Mouse (Mus musculus) midbrain, embryonic 14.5 days (tissue): ENCODE data around the gene Ptpdc1. TPM values are rescaled to one million over a fixed set of nuclear protein-coding genes. Genes with fewer than 3 reads are reported as not detected.
A peak's percentile ranks its signal among the peaks of the same experiment; 100 is the strongest.

Source experiments
- ATAC-seq: fragments of 200-750 bp; cut with Nextera tagmentation; 2 replicates; pipeline ENCODE4 v1.8.0; 2017; ENCODE audit warnings: moderate number of reproducible peaks, moderate library complexity; ENCODE audit not compliant: low FRiP score, low TSS enrichment
- DNase-seq: peaks from one replicate; pipeline ENCODE4 v3.0.0-alpha.2; 2015
- H3K27ac ChIP-seq: fragments of 300-500 bp; sonication (generic); replicated peaks from 2 replicates; pipeline ENCODE4 v1.5.1; 2014; ENCODE audit warnings: mild to moderate bottlenecking, low read depth, low read length, moderate library complexity
- H3K27me3 ChIP-seq: fragments of 300-500 bp; sonication (generic); 2 replicates; pipeline ENCODE4 v1.6.1; 2014; ENCODE audit warnings: low read length, control low read depth, mixed read lengths; ENCODE audit not compliant: control insufficient read depth, insufficient read depth
- H3K36me3 ChIP-seq: fragments of 300-500 bp; sonication (generic); 2 replicates; pipeline ENCODE4 v1.6.1; 2014; ENCODE audit warnings: low read length, control low read depth; ENCODE audit not compliant: control insufficient read depth, insufficient read depth
- H3K4me1 ChIP-seq: fragments of 300-500 bp; sonication (generic); 2 replicates; pipeline ENCODE4 v1.6.1; 2014; ENCODE audit warnings: mild to moderate bottlenecking, antibody characterized with exemption, low read length, control low read depth; ENCODE audit not compliant: control insufficient read depth, insufficient read depth
- H3K4me2 ChIP-seq: fragments of 300-500 bp; sonication (generic); 2 replicates; pipeline ENCODE4 v1.6.1; 2014; ENCODE audit warnings: mild to moderate bottlenecking, low read length, moderate library complexity
- H3K4me3 ChIP-seq: fragments of 300-500 bp; sonication (generic); replicated peaks from 2 replicates; pipeline ENCODE4 v1.5.1; 2014; ENCODE audit warnings: low read depth, low read length
- H3K9ac ChIP-seq: fragments of 300-500 bp; sonication (generic); replicated peaks from 2 replicates; pipeline ENCODE4 v1.6.1; 2014; ENCODE audit warnings: mild to moderate bottlenecking, low read length, moderate library complexity
- H3K9me3 ChIP-seq: fragments of 300-500 bp; sonication (generic); 2 replicates; pipeline ENCODE4 v1.6.1; 2016; ENCODE audit warnings: low read length, control low read depth, mixed read lengths; ENCODE audit not compliant: control insufficient read depth
- WGBS: fragments of 180-500 bp; shearing (Covaris S2); extraction: QIAGEN DNeasy Blood & Tissue Kit; methylation state at CpG from one replicate; pipeline ENCODE4 v1.1.7; 2014; 5-methylcytosine and 5-hydroxymethylcytosine counted together
- polyA plus RNA-seq: library from polyadenylated mRNA; unstranded; fragments of >200 nt; fragmentation: Nextera tagmentation; extraction: Ambion mirVana; gene quantifications from 2 replicates; pipeline ENCODE4 v1.2.1, GENCODE M21; 2014

Ptpdc1 gene
- polyA plus RNA-seq, 1 experiment from 2014 or later, result 20.0 TPM

DNA sequence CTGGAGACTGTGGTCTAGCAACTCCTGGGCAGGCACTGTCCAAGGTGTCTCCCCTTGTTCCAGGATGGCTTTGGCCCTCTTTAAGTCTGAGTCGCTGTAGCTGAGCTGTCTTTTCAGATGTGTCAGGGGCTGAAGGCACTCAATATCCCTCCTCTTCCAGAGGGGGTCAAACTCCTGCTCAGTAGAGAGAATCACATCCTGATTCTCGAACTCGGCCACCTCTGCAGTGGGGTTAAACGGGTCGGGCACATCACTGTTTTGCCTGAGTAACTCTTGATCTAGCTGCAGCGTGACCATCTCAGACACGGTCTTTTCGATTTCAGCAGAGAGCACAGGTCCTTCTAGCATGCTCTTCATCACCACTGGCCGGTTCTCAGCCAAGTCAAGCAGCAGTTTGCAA is 39.0 kb downstream of the Ptpdc1 start:
- Histone ChIP-seq H3K9me3 (no peaks in the 10 kb centered on the region), H3K4me3 (no peak overlapping the region), H3K9ac (no peak overlapping the region), H3K36me3 (peaks cover 72% of the 10 kb centered on the region), H3K27me3 (no peaks in the 10 kb centered on the region), H3K4me2 (no peak overlapping the region), H3K4me1 (no peaks in the 10 kb centered on the region), H3K27ac (no peak overlapping the region)
- 86% methylated on average over 9 of the region's 9 CpGs for WGBS
- ATAC-seq (no peak), DNase-seq (no peak)

DNA sequence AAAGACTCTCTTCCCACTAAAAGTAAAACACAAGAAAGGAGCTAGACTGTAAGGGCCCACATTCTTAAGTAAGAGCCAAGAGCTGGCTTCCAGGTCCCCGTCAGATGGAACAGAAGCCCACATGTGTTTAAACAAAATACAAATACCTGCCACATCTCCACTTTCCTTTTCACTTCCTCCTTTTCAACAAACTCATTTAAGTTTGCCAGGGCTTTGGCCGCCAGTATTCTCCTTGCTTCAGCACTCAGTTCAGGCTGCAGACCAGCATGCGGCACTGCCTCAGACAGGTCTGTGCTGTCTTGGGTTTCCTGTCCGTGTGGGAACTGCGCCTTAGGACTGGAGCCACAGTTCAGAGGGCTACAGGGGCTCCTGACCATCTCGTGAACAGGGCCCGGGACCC is 39.7 kb downstream of the Ptpdc1 start:
- no peak overlapping the region for H3K27ac ChIP-seq
- H3K9ac ChIP-seq, result no peak overlapping the region
- WGBS, result 88% methylated on average over 7 of the region's 7 CpGs
- DNase-seq (no peak), ATAC-seq (no peak)
- no peak overlapping the region for H3K4me3 ChIP-seq
- H3K4me2 ChIP-seq, result no peak overlapping the region
- peaks cover 70% of the 10 kb centered on the region for H3K36me3 ChIP-seq
- H3K27me3 ChIP-seq, result no peaks in the 10 kb centered on the region
- H3K9me3 ChIP-seq, result no peaks in the 10 kb centered on the region
- H3K4me1 ChIP-seq, result no peaks in the 10 kb centered on the region

DNA sequence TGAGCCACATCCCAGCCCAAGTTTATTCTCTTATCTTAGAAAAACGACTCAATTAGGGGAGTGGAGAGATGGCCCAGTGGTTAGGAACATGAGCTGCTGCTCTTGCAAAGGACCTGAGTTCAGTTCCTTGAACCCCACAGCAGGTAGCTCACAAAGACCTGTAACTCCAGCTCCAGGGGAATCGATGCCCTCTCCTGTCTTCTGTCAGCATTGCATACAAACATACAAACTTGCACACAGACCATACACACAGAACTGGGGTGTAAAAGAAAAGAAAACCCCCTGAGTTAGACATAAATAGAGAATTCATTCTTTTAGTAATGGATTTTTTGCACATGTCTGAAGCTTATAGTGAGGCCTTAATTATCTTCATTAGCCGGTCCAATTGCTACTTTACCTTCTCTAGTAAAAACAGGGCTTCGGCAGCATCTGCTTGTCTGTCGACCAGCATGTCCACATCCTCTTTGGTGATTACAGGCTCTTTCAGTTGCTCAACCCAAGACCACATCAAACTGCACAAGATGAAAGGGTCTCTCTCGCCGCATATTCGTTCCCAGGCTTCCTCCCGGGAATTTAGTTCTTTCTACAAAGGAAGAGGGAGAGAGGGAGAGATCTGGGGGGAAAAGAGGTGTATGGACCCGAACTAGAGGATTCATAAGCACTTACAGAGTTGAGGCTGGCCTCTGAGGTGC is 42.6 kb downstream of the Ptpdc1 start:
- ATAC-seq (no peak), DNase-seq (no peak)
- no peaks in the 10 kb centered on the region for H3K4me1 ChIP-seq
- WGBS, result 77% methylated on average over 10 of the region's 10 CpGs
- H3K9ac ChIP-seq, result no peak overlapping the region
- H3K27me3 ChIP-seq, result no peaks in the 10 kb centered on the region
- no peak overlapping the region for H3K4me2 ChIP-seq
- no peak overlapping the region for H3K4me3 ChIP-seq
- no peak overlapping the region for H3K27ac ChIP-seq
- peaks cover 54% of the 10 kb centered on the region for H3K36me3 ChIP-seq
- no peaks in the 10 kb centered on the region for H3K9me3 ChIP-seq

DNA sequence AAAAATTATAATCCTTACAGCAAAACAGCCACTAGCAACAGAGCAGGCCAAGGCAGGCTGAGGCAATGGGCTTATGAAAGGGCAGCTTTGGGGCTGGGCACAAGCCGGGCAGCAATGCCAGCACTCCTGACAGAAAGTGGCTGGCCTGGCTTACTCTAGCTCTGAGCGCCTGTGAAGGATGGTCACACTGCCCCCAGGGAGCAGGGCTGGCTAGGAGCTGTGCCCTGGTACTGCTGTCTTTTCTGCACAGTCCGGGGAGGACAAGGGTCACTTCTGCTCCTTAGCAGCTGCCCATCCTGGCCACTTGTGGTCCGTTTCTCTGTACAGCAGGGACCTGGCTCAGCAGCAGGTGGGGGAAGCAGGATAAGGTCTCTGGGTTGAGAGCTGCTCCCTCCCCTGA is 46.8 kb downstream of the Ptpdc1 start:
- 72% methylated on average over 4 of the region's 4 CpGs for WGBS
- H3K9me3 ChIP-seq, result no peaks in the 10 kb centered on the region

DNA sequence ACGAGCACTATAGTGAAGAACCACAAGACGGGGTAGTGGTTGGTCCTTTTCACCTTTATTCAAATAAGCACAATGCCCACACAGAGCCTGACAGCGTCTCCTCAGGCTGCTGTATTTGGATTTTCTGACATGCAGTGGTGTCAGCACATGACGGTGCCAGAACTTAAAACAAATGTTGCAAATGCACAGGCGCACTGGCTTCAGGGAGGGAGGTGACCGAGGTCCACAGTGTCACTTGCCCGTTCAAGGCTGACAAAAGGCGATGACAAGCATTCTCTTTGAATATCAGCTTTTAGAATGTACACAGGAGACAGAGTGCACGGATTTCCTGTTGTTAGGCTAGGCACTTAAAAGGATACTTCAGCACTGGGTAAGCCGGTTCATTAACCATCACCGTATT is 47.6 kb downstream of the Ptpdc1 start:
- Histone ChIP-seq H3K36me3 (peaks cover 19% of the 10 kb centered on the region), H3K4me2 (no peak overlapping the region), H3K27ac (no peak overlapping the region), H3K4me3 (no peak overlapping the region), H3K9me3 (no peaks in the 10 kb centered on the region), H3K9ac (no peak overlapping the region), H3K27me3 (no peaks in the 10 kb centered on the region), H3K4me1 (peaks cover 13% of the 10 kb centered on the region)
- DNase-seq (no peak), ATAC-seq (no peak)
- WGBS, result 70% methylated on average over 11 of the region's 11 CpGs

More for the DNA sequence above, 46.8 kb downstream of the Ptpdc1 start:
- Histone ChIP-seq H3K4me2 (no peak overlapping the region), H3K27ac (no peak overlapping the region), H3K36me3 (peaks cover 25% of the 10 kb centered on the region), H3K27me3 (no peaks in the 10 kb centered on the region), H3K4me1 (peaks cover 13% of the 10 kb centered on the region), H3K9ac (no peak overlapping the region), H3K4me3 (no peak overlapping the region)
- no peak for ATAC-seq
- no peak for DNase-seq

DNA sequence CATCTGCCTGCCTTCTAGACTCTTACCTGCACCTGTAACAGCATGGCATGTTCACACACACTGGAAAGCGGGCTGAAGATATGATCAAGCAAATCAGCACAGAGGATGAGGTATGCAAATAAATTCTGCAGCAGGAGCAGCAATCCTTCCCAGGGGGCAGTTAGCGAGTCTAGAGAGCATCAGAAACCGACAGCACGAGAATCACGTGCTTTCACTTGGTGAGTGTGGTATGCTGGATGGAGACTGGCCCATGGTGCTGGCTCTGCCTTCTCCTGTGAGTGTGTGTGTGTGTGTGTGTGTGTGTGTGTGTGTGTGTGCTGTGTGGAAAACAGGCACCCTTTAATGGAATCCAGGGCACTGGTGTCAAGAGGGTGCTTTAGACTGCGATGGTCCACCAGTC is 48.5 kb downstream of the Ptpdc1 start:
- Histone ChIP-seq H3K4me2 (no peak overlapping the region), H3K4me1 (peaks cover 13% of the 10 kb centered on the region), H3K36me3 (peaks cover 12% of the 10 kb centered on the region), H3K9ac (no peak overlapping the region), H3K27me3 (no peaks in the 10 kb centered on the region), H3K27ac (no peak overlapping the region), H3K9me3 (no peaks in the 10 kb centered on the region), H3K4me3 (no peak overlapping the region)
- ATAC-seq (peak; percentile 58; the same call in 1 of the 2 replicates), DNase-seq (peak; percentile 61)
- WGBS, result 49% methylated on average over 6 of the region's 6 CpGs

DNA sequence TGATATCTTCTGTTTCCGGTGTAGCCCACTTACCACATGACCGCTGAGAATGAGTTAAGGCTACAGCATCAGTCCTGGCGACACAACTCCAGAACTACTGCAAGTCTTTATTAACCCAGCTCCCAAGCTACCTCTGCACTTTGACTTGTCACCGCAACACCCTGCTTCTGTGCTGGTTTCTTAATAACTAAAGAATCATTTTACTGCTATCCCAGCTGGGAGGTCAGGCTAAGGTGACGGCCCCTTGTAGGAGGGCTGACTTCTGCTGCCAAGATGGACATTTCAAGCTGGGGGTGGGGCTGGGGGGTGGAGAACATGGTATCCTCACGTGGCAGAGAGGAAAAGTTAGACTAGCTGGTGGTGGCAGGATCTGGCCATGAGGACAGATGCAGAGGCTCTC is 50.7 kb downstream of the Ptpdc1 start:
- H3K4me3 ChIP-seq, result no peak overlapping the region
- peaks cover 13% of the 10 kb centered on the region for H3K4me1 ChIP-seq
- DNase-seq (no peak), ATAC-seq (no peak)
- WGBS, result 78% methylated on average over 6 of the region's 6 CpGs
- H3K4me2 ChIP-seq, result no peak overlapping the region
- no peaks in the 10 kb centered on the region for H3K27me3 ChIP-seq
- no peak overlapping the region for H3K9ac ChIP-seq
- H3K27ac ChIP-seq, result no peak overlapping the region
- peaks cover 4% of the 10 kb centered on the region; the same call in 1 of the 2 replicates for H3K36me3 ChIP-seq
- H3K9me3 ChIP-seq, result no peaks in the 10 kb centered on the region

DNA sequence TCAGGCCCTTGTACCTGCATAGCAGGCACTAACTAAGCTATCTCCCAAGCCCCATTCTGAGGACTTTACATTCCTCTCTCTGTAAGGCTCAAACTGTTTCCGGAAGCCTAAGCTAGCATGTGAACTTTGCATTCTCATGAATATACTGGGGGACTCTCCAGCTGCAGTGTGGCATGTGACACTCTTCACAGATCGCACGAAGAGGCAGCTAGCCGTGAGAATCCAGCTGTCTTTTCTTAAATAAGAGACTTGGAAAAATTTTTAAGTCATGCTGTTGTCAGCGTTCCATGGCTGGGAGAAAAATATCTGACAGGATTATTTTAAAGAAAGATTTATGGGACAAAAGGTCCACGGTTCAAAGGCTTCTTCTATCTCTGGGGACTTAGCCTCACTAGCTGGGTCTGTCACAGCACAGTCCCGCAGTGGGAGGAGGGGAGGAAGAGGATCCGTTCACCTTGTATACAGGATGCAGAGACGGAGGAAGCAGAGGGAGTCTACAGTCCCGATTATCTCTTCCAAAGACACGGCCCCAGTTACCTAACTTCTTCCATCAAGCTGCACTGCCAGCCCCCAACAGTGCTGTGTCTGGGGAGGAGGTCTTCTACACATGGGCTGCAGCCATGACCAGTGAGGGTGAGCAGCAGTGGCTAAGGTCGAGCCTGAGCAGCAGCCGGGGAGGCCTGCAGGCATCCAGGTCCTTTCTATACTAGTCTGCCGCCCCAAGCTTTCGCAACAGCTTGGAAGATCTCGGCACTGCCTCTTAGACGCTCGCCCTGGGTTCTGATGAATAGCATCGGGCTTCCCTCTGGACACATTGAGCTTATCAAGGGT is 51.7 kb downstream of the Ptpdc1 start:
- Histone ChIP-seq H3K9ac (peak overlapping the region; percentile 26; the same call in 1 of the 2 replicates), H3K36me3 (peaks cover 4% of the 10 kb centered on the region; the same call in 1 of the 2 replicates), H3K9me3 (no peaks in the 10 kb centered on the region), H3K27ac (peak overlapping the region; percentile 20; the same call in 1 of the 2 replicates), H3K4me3 (no peak overlapping the region), H3K4me2 (peak overlapping the region; percentile 24), H3K27me3 (no peaks in the 10 kb centered on the region), H3K4me1 (peaks cover 13% of the 10 kb centered on the region)
- no peak for ATAC-seq
- DNase-seq, result peak; percentile 33
- 33% methylated on average over 19 of the region's 19 CpGs for WGBS
